Mouse (Mus musculus) skeletal muscle tissue, adult 2 months (tissue): Measurements from ENCODE around the gene Cebpa.

ENCODE experiments used
- DNase-seq: peaks from one replicate; pipeline ENCODE4 v3.0.0-alpha.2; 2012; ENCODE audit warnings: low read depth, low spot score

Gene Cebpa

DNA sequence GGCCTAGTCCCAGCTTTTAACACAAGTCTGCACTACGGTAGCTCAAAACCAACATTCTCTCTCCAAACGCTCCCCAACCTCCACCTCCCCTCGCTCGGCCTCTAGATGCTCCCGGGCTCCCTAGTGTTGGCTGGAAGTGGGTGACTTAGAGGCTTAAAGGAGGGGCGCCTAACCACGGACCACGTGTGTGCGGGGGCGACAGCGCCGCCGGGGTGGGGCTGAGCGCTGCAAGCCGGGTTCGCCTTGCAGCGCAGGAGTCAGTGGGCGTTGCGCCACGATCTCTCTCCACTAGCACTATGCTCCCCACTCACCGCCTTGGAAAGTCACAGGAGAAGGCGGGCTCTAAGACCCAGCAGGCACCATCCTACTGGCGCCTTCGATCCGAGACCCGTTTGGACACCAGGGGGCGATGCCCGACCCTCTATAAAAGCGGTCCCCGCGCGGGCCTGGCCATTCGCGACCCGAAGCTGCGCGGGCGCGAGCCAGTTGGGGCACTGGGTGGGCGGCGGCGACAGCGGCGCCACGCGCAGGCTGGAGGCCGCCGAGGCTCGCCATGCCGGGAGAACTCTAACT lies at the start of gene Cebpa:
TSS of gene Cebpa (plus strand) at position 453 of the 573 bp plus-strand sequence.
- peak; percentile 95 for DNase-seq

DNA sequence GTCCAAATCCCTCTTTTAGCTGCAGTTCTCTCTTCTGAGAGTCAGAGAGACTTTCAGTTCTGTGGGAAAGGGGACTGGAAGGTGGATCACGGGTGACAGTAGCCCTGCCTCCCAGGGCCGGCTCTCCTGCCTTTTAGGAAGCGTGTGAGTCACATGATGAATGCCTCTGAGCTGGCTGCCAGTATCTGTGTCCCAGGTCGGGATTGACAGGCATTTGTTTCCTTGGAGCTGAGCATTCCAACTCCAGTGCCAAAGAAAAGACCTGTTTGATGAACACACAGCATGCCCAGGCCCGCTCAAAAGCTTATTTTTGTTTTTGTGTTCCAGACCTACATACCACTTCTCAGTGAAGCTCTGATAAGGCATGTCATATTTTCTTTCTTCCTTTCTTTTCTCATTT lies 42.4 kb upstream of the Cebpa start:
- no peak for DNase-seq

DNA sequence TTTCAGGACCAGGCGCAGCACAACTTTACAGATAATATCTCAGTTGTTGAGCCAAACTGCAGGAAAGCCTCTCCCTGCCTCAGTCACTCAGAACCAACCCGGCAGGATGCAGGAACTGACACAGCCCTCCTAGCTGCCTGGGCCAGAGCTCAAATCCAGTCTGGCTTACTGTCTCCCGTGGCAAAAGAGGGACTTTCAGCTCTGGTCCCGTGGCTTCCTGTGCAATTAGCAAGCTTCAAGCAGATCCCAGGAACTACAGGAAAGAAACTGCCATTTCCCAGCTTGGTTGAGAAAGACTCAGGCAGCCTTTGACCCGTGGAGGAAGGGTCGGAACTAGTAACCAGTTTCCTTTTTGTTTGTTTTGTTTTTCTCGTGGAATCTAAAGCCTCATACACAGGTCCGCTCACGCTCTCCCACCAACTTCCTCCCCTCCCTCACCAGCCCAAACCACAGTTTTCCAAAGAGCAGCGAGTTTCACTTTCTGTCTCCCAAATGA lies 38.2 kb upstream of the Cebpa start:
- peak; percentile 47 for DNase-seq

DNA sequence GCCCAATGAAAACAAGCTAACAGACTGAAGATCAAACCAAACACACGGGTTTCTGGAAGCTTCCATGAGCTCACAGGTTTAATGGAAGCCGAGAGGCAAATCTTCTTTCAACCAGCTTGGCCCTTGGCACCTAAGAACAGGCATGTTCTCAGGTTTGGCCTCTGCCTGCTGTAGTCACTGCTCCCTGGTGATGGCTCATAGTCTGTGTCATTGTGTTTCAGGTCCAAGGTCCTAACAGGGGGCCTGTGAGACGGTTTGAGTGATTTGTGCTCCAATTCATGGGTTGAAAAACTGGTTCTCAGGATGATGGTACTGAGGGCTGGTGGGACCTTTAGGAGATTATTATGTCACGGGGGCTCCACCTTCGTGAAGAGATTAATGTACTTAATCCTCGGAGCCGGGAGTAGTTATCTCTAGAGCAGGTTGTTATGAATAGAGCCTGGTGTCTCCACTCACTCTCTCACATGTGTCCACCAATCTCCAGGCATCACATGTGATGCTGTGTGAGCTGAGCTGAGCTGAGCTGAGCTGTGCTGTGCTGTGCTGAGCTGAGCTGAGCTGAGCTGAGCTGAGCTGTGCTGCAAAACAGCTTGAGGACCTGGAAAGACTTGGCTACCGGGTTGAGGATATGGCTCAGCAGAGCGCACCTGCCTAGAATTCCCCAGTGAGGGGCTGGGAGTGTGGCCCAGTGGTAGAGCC lies 37.5 kb upstream of the Cebpa start:
- no peak for DNase-seq

DNA sequence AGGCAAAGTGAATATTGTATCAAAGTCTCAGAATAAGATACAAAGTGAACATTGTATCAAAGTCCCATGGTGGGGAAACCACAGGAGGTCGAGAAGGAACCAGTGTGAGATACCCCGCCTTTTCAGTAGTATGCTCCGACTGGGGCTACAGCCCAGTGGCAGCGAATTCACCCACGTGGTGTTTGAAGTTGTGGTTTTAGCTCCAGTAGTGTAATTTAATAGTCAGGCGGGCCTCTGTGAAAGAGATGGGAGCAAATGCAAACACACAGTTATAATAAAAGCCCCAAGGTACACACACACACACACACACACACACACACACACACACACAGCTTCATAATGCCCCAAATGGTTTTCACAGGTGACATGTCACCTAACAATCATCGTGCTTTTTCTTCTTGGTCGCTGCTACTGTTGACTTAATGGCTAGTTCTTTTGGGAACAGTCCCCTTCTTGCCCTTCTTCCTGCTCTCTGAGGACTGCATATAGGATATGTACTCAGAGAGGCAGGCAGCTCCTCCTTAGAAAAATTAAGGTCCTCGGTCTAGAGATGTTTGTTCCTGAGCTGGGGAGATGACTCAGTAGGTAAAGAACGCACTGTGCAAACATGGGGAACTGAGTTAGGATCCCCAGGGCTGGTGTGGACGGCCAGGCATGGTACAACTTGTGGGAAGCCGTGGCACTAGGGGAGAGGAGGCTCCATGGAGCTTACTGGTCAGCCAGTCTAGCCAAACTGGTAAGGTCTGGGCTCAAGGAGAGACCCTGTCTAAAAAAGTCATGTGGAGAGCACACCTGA lies 34.3 kb upstream of the Cebpa start:
- DNase-seq, result no peak

DNA sequence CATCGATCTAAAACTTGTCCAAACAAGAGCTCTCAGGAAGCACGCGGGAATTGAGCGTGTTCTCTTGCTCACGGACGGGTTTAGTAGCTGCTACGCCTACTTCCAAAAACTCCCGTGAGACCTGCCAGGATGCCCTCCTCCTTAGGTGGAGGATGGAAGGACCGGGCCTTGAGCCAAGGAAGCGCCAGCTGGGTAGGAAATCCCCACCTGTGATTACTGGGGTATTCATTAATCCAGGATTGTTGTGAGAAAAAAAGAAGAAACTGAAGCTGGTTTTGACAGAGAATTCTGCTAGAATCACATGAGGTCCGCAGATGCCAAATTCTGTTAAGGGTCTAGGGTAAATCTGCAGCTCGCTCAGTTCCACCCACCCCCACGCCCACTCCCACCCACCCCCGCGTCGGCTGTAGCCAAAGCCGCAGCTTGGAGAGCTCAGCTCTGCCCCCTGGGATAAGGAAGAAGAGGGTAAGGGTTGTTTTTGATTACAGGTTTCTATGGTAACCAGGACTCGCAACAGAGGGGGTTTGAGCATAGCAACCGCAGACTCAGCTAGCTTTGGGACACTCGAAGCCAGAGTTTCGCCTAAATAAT lies 32.7 kb upstream of the Cebpa start:
- DNase-seq, result peak; percentile 30

DNA sequence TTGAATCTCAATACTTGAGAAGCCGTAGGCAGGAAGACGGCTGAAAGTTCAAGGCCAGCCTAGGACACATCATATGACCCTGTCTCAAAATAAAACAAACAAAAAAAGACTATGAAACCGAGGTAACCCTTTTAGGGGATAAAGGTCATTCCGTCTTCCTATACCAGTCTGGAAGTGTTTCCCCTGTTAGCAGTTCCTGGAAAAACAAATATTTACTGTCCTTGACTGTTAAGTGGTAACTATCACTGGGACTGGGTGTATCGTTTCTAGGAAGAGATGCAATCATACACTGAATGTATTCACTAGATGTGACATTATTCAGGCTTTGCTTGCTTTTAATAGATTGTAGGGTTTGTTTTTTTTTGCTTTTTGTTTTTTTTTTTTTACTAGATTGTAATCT lies 28.5 kb upstream of the Cebpa start:
- DNase-seq, result no peak

DNA sequence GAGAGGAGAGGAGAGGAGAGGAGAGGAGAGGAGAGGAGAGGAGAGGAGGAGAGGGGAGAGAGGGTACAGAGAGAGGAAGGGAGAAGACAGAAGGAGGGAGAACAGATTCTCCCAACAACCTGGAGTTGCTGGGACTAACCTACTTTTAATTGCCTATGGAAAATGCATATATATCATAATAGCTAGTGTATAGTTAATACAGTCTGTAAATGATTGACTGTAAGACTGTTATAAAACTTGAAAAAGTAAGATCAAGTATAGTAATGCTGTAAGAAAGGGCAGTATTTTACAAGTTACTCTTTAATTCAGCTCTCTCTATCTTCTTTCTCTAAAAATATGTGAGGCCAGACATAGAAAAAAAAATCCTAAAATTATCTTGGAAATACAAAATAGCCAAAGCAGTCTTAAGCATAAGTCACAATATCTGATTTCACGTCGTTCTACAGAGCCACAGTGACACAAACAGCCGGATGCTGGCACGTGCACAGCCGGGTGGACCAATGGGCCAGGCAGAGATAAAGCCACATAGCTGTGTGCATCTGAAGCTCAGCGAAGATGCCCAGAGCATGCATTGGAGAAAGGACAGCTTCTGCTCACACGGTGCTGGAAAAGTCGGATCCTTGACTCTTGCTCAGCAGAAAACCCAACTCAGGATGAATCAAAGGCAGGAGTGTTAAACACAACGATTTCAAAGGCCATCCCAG lies 24.0 kb upstream of the Cebpa start:
- no peak for DNase-seq

DNA sequence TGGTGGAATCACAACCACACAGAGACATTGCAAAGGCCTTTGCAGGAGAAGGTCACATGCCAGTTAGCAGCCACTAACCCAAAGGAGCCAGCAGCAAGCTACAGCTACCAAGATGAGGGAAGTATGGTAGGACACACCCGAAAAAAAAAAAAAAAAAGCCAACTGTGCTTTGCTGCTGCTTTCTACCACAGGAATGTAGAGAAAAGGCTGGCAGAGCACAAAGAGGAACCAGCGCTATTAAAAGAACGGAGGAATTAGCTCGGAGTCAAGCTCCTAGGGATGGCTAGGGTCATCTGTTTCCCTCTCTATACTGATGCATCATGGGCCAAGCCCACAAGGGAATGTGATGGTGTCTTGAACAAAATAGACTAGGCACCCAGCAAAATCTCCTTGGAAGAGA lies 20.3 kb upstream of the Cebpa start:
- no peak for DNase-seq

DNA sequence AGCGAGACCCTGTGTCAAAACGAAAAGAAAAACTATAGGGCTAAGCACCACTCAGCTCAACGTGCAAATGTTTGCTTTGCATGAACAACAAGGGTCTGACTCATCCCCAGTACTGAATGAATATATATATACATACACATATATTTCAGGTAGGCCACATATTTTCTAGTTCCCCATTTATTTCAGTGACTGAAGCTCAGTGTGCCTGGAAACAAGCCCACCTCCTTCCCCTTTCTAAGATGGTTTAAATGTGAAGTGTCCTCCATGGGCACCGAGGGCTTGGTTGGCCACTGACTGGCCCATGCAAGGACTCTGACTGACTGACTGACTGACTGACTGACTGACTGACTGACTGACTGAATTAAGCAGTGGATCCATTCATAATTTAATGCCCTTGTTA lies 19.6 kb upstream of the Cebpa start:
- no peak for DNase-seq

DNA sequence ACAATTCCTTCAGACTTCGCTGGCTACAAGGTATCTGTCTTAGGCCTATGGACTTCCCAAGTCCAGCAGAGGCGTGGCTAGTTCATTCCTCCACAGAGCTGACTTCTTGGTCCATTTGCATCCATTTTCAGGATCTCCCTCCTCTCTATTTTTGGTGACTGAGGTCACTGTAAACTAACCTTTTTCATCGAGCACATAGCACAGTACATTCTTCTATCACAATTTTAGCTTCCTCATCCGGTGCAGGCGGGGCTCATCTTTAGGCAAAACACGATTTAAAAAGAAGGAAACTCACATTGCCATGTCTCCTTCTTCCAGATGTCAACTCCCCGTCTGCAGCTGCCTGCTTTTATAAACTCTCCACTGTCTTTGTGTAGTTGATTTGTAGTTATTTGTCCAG lies 12.5 kb upstream of the Cebpa start:
- DNase-seq, result no peak

DNA sequence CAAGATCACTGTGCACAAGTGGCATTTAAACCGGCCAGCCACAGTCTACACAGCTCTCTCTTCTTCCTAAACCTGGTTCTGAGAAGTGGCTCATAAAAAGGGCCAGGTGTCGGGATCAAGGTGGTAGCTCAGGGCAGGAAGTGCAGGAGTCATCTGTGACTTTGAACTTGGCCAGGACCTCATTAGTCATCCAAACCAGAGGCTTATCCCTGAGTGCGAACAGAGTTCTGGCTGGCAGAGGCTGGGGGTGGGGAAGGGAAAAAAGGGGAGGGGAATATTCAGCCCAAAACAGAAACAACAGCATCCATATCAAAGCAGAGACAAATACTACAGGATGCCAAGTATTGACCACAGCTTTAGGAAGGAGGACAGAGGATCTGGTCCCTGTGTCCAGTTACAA lies 11.5 kb upstream of the Cebpa start:
- no peak for DNase-seq

DNA sequence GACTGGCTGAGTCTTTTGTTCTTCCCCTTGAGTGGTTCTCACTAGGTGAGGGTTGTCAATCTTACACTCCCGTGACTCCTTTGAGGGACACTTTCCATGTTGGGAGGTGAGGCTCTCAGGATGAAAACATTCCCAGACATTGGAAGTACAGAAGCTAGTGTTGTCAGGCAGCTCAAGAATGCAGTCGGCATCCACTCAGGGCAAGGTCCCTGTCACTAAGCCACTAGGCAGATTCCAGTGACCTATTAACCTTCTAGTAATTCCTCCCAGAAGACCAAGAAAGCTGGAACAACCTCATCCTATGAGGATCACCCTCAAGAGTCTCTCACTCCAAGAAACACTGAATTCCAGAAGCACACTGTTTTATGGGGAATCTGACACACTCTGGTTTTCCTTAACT lies 11.0 kb upstream of the Cebpa start:
- DNase-seq, result no peak

DNA sequence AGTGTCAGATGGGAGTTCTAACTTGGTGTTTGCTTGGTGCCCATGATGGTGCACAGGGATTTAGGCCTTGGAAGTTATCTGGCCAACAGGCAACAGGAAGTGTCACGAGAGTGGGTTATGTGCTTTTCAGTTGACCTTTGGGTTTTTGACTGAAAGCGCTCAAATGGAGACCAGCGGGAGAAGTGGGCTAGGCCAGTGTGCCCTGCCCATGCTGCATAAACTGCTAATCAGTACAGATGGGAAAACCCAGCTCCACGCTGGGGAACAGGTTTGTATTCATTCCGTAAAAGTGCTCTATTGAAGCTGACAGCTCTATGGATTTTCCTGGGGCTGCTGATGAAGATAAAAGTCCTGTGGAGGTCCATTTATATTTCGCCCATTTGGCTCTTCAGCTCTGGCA lies 10.4 kb upstream of the Cebpa start:
- no peak for DNase-seq

DNA sequence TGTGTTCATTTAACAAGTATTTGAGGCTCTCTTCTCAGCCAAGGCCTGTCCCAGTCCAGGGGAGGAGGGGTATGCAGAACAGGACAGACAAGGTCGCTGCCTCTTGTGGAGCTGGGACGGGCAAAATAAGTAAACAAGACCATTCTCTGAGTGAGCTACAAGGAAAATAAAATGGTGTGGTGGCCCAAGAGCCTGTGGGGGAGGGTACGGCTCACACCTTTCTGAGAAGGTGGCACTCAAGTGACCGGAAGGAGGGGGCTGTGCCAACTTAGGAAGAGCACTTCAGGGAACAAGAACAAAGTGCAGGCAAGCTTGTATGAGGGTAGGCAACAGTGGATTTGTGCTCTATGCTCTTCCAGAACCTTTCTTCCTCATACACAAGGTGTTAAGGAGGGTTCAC lies 6.0 kb upstream of the Cebpa start:
- DNase-seq, result no peak

DNA sequence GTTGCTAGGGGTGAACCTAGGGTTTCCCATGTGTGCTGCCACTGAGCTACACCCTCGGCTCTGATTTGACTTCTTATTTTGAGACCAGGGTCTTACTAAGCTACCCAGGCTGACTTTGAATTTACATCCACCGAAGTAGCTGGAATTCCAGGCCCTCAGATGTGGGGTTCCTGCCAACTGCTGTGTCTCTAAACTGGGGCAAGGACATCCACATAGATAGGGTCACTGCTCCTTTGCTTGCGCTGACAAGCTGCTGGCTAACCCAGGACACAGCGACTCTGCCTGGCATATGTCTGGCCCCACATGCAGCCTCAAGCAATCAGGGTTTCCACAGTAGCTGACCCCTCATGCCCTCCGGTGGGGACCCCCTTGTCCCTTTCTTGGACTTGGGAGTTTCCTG lies 5.4 kb upstream of the Cebpa start:
- no peak for DNase-seq

DNA sequence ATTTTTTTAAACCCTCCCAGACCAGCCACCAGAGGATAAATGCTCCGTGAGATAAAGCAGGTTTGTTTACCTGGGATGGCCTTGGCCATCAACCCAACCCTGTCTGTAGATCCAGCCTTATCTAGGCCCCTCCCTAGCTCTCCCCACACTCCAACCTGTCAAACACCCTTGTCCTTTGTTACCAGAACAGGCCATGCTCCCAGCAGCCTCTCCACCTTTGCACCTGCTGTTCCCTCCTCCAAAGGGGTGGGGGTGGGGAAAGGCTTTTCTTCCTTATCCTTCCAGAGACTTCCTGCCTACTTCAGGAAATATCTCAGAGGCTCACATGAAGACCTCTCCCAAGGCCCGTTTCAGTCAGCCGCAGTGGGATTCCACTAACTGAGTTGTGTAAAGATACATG lies 2.6 kb upstream of the Cebpa start:
- DNase-seq, result no peak

DNA sequence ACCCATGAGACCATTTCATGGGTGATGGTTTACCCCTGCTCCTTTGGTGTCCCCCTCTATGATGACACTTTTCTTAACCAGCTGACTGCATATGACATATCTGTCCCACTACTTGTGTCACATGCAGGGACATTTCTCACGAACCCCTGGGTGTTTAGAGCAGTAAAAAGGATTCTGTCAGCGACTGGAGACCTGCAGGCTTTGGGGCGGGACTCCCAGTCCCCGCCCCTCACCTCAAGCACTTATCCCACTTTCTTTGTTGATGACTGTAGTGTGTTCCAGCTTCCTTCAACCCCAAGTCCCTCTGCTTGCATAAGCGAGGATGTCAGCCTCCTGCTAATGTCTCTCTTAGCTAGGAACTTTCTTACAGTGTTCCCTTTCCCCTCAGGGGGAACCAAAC lies 2.0 kb upstream of the Cebpa start:
- DNase-seq, result no peak

DNA sequence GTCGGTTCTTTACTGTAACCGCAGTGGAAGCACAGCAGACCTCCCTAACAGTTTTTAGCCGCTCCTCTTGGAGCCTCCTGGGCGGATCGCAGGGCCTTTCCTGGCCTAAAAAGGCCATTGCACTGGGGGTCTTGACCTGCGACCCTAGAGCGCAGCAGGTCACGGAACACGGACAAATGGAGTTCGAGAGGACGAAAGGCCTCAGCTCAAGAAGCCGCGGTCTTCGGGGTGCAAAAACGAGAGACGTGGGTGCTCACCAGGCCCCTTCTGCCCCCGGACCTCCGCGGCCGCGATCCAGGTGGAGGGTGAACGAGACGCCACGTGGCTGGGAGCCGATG lies 1.4 kb upstream of the Cebpa start:
- DNase-seq, result no peak

DNA sequence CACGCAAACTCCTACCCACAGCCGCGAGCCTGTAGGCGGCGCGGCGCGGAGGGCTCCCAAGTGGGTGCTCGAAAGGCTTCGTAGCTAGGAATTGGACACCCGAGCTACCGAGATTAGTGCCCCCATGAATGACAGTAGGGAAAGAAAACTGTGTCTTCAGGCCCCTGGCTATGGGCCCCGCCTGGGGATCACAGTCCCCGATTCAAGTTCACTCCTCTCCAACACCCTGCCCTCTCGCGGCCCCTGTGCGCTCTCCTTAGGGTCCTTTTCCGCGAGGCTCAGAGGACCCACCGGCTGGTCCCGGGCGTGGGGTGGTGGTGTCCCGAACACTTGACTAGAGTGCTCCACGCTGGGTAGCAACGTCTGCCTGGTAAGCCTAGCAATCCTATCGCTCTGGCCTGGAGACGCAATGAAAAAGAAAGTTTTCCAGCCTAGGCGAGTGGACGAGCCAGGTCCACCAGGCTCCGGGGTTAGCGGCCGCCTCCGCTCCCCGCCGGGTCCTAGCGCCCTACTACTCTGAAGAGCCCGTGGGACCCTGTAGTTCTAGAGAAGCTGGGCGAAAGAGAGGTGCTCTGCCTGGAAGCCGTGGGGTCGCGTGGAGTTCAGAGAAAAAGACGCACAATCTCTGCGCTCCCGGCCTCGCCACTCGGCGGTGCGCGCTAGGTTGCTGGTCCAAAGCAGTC lies 853 bp upstream of the Cebpa start:
- peak; percentile 62 for DNase-seq

DNA sequence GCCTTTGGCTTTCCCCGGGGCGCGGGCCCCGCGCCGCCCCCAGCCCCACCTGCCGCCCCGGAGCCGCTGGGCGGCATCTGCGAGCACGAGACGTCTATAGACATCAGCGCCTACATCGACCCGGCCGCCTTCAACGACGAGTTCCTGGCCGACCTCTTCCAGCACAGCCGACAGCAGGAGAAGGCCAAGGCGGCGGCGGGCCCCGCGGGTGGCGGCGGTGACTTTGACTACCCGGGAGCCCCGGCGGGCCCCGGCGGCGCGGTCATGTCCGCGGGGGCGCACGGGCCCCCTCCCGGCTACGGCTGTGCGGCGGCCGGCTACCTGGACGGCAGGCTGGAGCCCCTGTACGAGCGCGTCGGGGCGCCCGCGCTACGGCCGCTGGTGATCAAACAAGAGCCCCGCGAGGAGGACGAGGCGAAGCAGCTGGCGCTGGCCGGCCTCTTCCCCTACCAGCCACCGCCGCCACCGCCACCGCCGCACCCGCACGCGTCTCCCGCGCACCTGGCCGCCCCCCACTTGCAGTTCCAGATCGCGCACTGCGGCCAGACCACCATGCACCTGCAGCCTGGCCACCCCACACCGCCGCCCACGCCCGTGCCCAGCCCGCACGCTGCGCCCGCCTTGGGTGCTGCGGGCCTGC lies 533 bp downstream of the Cebpa start:
- DNase-seq, result no peak
